Mouse (Mus musculus): Measurements from ENCODE around the gene Vps4b.

- TF ChIP-seq CTCF (IDR thresholded peaks at IDR 0.05; ENCODE audit: low read depth) (no peak), EP300 (IDR thresholded peaks at IDR 0.05; ENCODE audit: low read depth) (no peak)
These were observed 35.8 kb downstream of the Vps4b start for GRCm38 (mm10) chr1:106760750-106761149.

Data from heart, postnatal 0 days (tissue).